Mouse (Mus musculus) brown adipose tissue, adult 24 weeks (tissue): Measurements from ENCODE around the gene Tgm3. TPM values are rescaled to one million over a fixed set of nuclear protein-coding genes. Genes with fewer than 3 reads are reported as not detected.

Source experiments
- H3K27ac ChIP-seq: fragments of 200-500 bp; replicated peaks from 2 replicates; pipeline ENCODE4 v1.5.1; 2012; ENCODE audit warnings: low read depth, mild to moderate bottlenecking, low read length
- H3K4me1 ChIP-seq: fragments of 200-500 bp; 2 replicates; pipeline ENCODE4 v1.6.1; 2012; ENCODE audit warnings: low read length, mixed read lengths; ENCODE audit not compliant: control insufficient read depth, insufficient read depth, insufficient read length
- H3K4me3 ChIP-seq: fragments of 200-500 bp; 2 replicates; pipeline ENCODE4 v1.5.1; 2012; ENCODE audit warnings: low read depth, mild to moderate bottlenecking, low read length, moderate library complexity; ENCODE audit not compliant: insufficient read depth
- polyA plus RNA-seq: library from polyadenylated mRNA; stranded (reverse); fragments of >200 nt; gene quantifications from 2 replicates; pipeline ENCODE4 v1.2.4, GENCODE M21; 2012; ENCODE audit not compliant: missing spikeins, insufficient read depth, insufficient read length

Tgm3 gene
- not detected in 2 replicates for polyA plus RNA-seq

GRCm38 (mm10) chr2:130012026-130012425 is at the start of gene Tgm3:
TSS of gene Tgm3 (plus strand) at chr2:130012349.
- no peak within 1 kb of the TSS for H3K27ac ChIP-seq
- H3K4me3 ChIP-seq: no peak within 1 kb of the TSS
- no peaks in the 10 kb centered on the region for H3K4me1 ChIP-seq

GRCm38 (mm10) chr2:129980608-129981007 is 31.5 kb upstream of the Tgm3 start:
- Histone ChIP-seq H3K4me3 (no peak overlapping the region), H3K27ac (no peak overlapping the region), H3K4me1 (no peaks in the 10 kb centered on the region)

GRCm38 (mm10) chr2:129987527-129988045 is 24.6 kb upstream of the Tgm3 start:
- Histone ChIP-seq H3K4me3 (no peak overlapping the region), H3K4me1 (no peaks in the 10 kb centered on the region), H3K27ac (no peak overlapping the region)

- Histone ChIP-seq H3K27ac (no peak overlapping the region), H3K4me3 (no peak overlapping the region), H3K4me1 (no peaks in the 10 kb centered on the region)
Observed at GRCm38 (mm10) chr2:129989646-129990045, 22.5 kb upstream of the Tgm3 start.

- Histone ChIP-seq H3K27ac (no peak overlapping the region), H3K4me3 (no peak overlapping the region), H3K4me1 (no peaks in the 10 kb centered on the region)
Observed at GRCm38 (mm10) chr2:129994468-129994867, 17.7 kb upstream of the Tgm3 start.

- no peaks in the 10 kb centered on the region for H3K4me1 ChIP-seq
- no peak overlapping the region for H3K27ac ChIP-seq
Observed at GRCm38 (mm10) chr2:129998476-129998875, 13.7 kb upstream of the Tgm3 start.

GRCm38 (mm10) chr2:129999296-129999695 is 12.9 kb upstream of the Tgm3 start:
- Histone ChIP-seq H3K27ac (no peak overlapping the region), H3K4me1 (no peaks in the 10 kb centered on the region), H3K4me3 (no peak overlapping the region)

More at GRCm38 (mm10) chr2:129998476-129998875, 13.7 kb upstream of the Tgm3 start:
- no peak overlapping the region for H3K4me3 ChIP-seq

GRCm38 (mm10) chr2:130000601-130001000 is 11.5 kb upstream of the Tgm3 start:
- Histone ChIP-seq H3K27ac (no peak overlapping the region), H3K4me1 (no peaks in the 10 kb centered on the region), H3K4me3 (no peak overlapping the region)

GRCm38 (mm10) chr2:130004046-130004445 is 8.1 kb upstream of the Tgm3 start:
- Histone ChIP-seq H3K4me3 (no peak overlapping the region), H3K4me1 (no peaks in the 10 kb centered on the region), H3K27ac (no peak overlapping the region)

GRCm38 (mm10) chr2:130009371-130009770 is 2.8 kb upstream of the Tgm3 start:
- Histone ChIP-seq H3K27ac (no peak overlapping the region), H3K4me3 (no peak overlapping the region), H3K4me1 (no peaks in the 10 kb centered on the region)

GRCm38 (mm10) chr2:130013646-130014045 is 1.5 kb downstream of the Tgm3 start:
- H3K27ac ChIP-seq: no peak overlapping the region
- no peaks in the 10 kb centered on the region for H3K4me1 ChIP-seq
- no peak overlapping the region for H3K4me3 ChIP-seq

- Histone ChIP-seq H3K27ac (no peak overlapping the region), H3K4me1 (no peaks in the 10 kb centered on the region), H3K4me3 (no peak overlapping the region)
Observed at GRCm38 (mm10) chr2:130015196-130015595, 3.0 kb downstream of the Tgm3 start.

GRCm38 (mm10) chr2:130018084-130018483 is 5.9 kb downstream of the Tgm3 start:
- Histone ChIP-seq H3K4me3 (no peak overlapping the region), H3K4me1 (no peaks in the 10 kb centered on the region), H3K27ac (no peak overlapping the region)

- no peaks in the 10 kb centered on the region for H3K4me1 ChIP-seq
- H3K4me3 ChIP-seq: no peak overlapping the region
- no peak overlapping the region for H3K27ac ChIP-seq
Observed at GRCm38 (mm10) chr2:130027890-130028289, 15.7 kb downstream of the Tgm3 start.

GRCm38 (mm10) chr2:130029826-130030225 is 17.7 kb downstream of the Tgm3 start:
- H3K27ac ChIP-seq: no peak overlapping the region

GRCm38 (mm10) chr2:130032661-130033060 is 20.5 kb downstream of the Tgm3 start:
- Histone ChIP-seq H3K4me3 (no peak overlapping the region), H3K4me1 (no peaks in the 10 kb centered on the region), H3K27ac (no peak overlapping the region)

More at GRCm38 (mm10) chr2:130029826-130030225, 17.7 kb downstream of the Tgm3 start:
- Histone ChIP-seq H3K4me3 (no peak overlapping the region), H3K4me1 (no peaks in the 10 kb centered on the region)
